ENCODE assay signal across 8 mouse cellular contexts in genomic region chr17:86755581-86756195, GRCm38 (mm10). TPM values are rescaled to one million over a fixed set of nuclear protein-coding genes. Genes with fewer than 3 reads are reported as not detected.
DNase-seq lines count a peak whose midpoint lies in the region; ATAC-seq and TF ChIP-seq lines count a peak whose summit lies in the region.

No protein-coding gene starts in this region.

- H3K27ac ChIP-seq in spleen, adult 2 months (ENCODE audit: insufficient read depth, low read length), result peak overlapping the region; percentile 36; the same call in 1 of the 2 replicates
- H3K27ac ChIP-seq in liver, embryonic 14.5 days, result no peak overlapping the region

- H3K4me1 ChIP-seq in spleen, adult 2 months (ENCODE audit: control insufficient read depth, insufficient read depth, insufficient read length), result peaks cover 7% of the 10 kb centered on the region
- peaks cover 0 to 4% of the 10 kb centered on the region in 2 experiments; a peak in 1 of 4 replicates for H3K4me1 ChIP-seq in liver, embryonic 14.5 days (replicated peaks; ENCODE audit: control insufficient read depth in 2 of 2, insufficient read depth in 2 of 2, low read length in 1 of 2)

- peak overlapping the region; percentile 57 for H3K4me2 ChIP-seq in liver, embryonic 14.5 days (ENCODE audit: low read depth)

- no peaks in the 10 kb centered on the region for H3K9me3 ChIP-seq in liver, embryonic 14.5 days (ENCODE audit: control insufficient read depth, low read length)

- no peaks in the 10 kb centered on the region for H3K36me3 ChIP-seq in spleen, adult 2 months (ENCODE audit: control insufficient read depth, insufficient read depth, low read length)
- H3K36me3 ChIP-seq in liver, embryonic 14.5 days (replicated peaks; ENCODE audit: control insufficient read depth, insufficient read depth, low read depth), result no peaks in the 10 kb centered on the region

- TF ChIP-seq CTCF in spleen, adult 2 months (IDR thresholded peaks at IDR 0.05; ENCODE audit: extremely low read depth, insufficient read depth, insufficient read length, insufficient replicate concordance), result no peak
- TF ChIP-seq CTCF in liver, embryonic 14.5 days (IDR thresholded peaks at IDR 0.05; ENCODE audit: low read depth), result no peak

- peak overlapping the region; percentile 75; the same call in 1 of the 2 replicates for H3K4me3 ChIP-seq in spleen, adult 2 months (ENCODE audit: extremely low read depth, insufficient read depth, insufficient read length)
- H3K4me3 ChIP-seq in liver, embryonic 14.5 days (ENCODE audit: insufficient read depth in 1 of 2, low read depth in 2 of 2, low read length in 2 of 2), result peak overlapping the region; percentile 3 to 52; a peak in 3 of 4 replicates

- H3K27me3 ChIP-seq in spleen, adult 2 months (ENCODE audit: control insufficient read depth, insufficient read depth, low read length), result peaks cover 18% of the 10 kb centered on the region
- H3K27me3 ChIP-seq in liver, embryonic 14.5 days (ENCODE audit: control insufficient read depth, insufficient read depth, low read length), result peaks cover 47% of the 10 kb centered on the region

- no peak for ATAC-seq in liver, embryonic 14.5 days (ENCODE audit: insufficient read depth)
- no peak for ATAC-seq in megakaryocyte progenitor cell, adult 5-6 weeks (replicated peaks; ENCODE audit: poor library complexity)

- DNase-seq in adrenal gland, postnatal 10 days, result peak; percentile 34
- DNase-seq in adrenal gland, adult 8-10 months, result no peak
- DNase-seq in spleen, adult 2 months (ENCODE audit: low read depth in 1 of 2, low spot score in 2 of 2), result no peak
- DNase-seq in spleen, postnatal 4 days (ENCODE audit: low spot score in 2 of 2), result no peak
- DNase-seq in liver, embryonic 14.5 days (ENCODE audit: low read depth in 3 of 3, low spot score in 3 of 3), result no peak
- no peak for DNase-seq in frontal cortex, postnatal 36 days (ENCODE audit: low spot score in 2 of 2)
- DNase-seq in thymus, adult 18-20 months, result no peak

- H3K9ac ChIP-seq in liver, embryonic 14.5 days (replicated peaks), result no peak overlapping the region

- 45% methylated on average over 11 of the region's 11 CpGs for WGBS in spleen, adult 2 months
- WGBS in liver, embryonic 14.5 days (ENCODE audit: insufficient replicate concordance), result 22% methylated on average over 11 of the region's 11 CpGs

- no peak for TF ChIP-seq POLR2A in spleen, adult 2 months (IDR thresholded peaks at IDR 0.05; ENCODE audit: low read depth, low read length)

- TF ChIP-seq EP300 in liver, embryonic 14.5 days (IDR thresholded peaks at IDR 0.05; ENCODE audit: low read depth), result no peak

RNA-seq across cellular contexts. Expression of gene Epas1, which starts 2.2 kb away (rescaled TPM):
- total RNA-seq in adrenal gland, postnatal 10 days (2021), result 100 to 1,000 TPM; 178 to 213 TPM
- 100 to 1,000 TPM; 204 to 224 (median 215) TPM for total RNA-seq in adrenal gland, adult 8-10 months (2022)
- polyA plus RNA-seq in spleen, adult 2 months (2012; rRNA removed), result 39.8 and 40.1 TPM in 2 replicates
- 3.0 TPM in 2 replicates for polyA plus RNA-seq in liver, embryonic 14.5 days (2012; rRNA removed)
- 3.4 and 5.0 TPM in 2 replicates for polyA plus RNA-seq in liver, embryonic 14.5 days (2014; fragmentation: Nextera tagmentation; extraction: Ambion mirVana)
- total RNA-seq in megakaryocyte progenitor cell, adult 5-6 weeks (2015), result 0.02 TPM in 1 of 2 replicates, not detected in the other
- total RNA-seq in megakaryocyte progenitor cell, adult 5-6 weeks (2017), result not detected in 2 replicates

Comparison
In these comparisons a context has a peak if more than half of its experiments do, and no peak if none do; other contexts are left out.
1. RNA of gene Epas1, which starts 2.2 kb away (total RNA-seq): 204 to 224 TPM in adrenal gland, adult 8-10 months and 178 to 213 TPM in adrenal gland, postnatal 10 days; 0.02 TPM in megakaryocyte progenitor cell, adult 5-6 weeks; every median in the first group is over 100 times any median in the second.